Mouse (Mus musculus): Measurements from ENCODE around the gene Wdr47.

GRCm38 (mm10) chr3:108654566-108654965 lies 63.5 kb downstream of the Wdr47 start:
- TF ChIP-seq CTCF (IDR thresholded peaks at IDR 0.05; ENCODE audit: low read depth) = no peak
- no peak for TF ChIP-seq EP300 (IDR thresholded peaks at IDR 0.05; ENCODE audit: low read depth)

All from heart, postnatal 0 days (tissue).